Mouse (Mus musculus): ENCODE data around the gene Hist2h2ac.

Gene Hist2h2ac

GRCm38 (mm10) chr3:96220765-96221639 lies at the start of gene Hist2h2ac, which contains the start of gene Hist2h2be:
TSS of gene Hist2h2ac (minus strand) at chr3:96220880.
TSS of gene Hist2h2be (plus strand) at chr3:96221119.
- peak; percentile 89 to 94 for DNase-seq (ENCODE audit: low spot score in 2 of 2)

- peak; percentile 95 to 97 for DNase-seq (ENCODE audit: low spot score in 2 of 2)
Measured at GRCm38 (mm10) chr3:96269511-96270474, 49.1 kb upstream of the Hist2h2ac start, which contains the start of gene Hist2h2bb. TSS of gene Hist2h2bb (plus strand) at chr3:96269752.

GRCm38 (mm10) chr3:96268776-96269378 lies 48.2 kb upstream of the Hist2h2ac start:
- DNase-seq (ENCODE audit: low spot score in 2 of 2), result peak in 1 of 2 experiments; percentile 42

- DNase-seq (ENCODE audit: low spot score in 2 of 2), result peak in 1 of 2 experiments; percentile 85
Measured at GRCm38 (mm10) chr3:96268051-96268775, 47.5 kb upstream of the Hist2h2ac start, which contains the start of gene Hist2h3b. TSS of gene Hist2h3b (plus strand) at chr3:96268654.

GRCm38 (mm10) chr3:96267541-96267940 lies 46.9 kb upstream of the Hist2h2ac start:
- DNase-seq (ENCODE audit: low spot score in 2 of 2), result no peak

GRCm38 (mm10) chr3:96266132-96266710 lies 45.5 kb upstream of the Hist2h2ac start:
- DNase-seq (ENCODE audit: low spot score in 2 of 2), result no peak

GRCm38 (mm10) chr3:96264404-96264949 lies 43.8 kb upstream of the Hist2h2ac start:
- no peak for DNase-seq (ENCODE audit: low spot score in 2 of 2)

- DNase-seq (ENCODE audit: low spot score in 2 of 2), result no peak
Measured at GRCm38 (mm10) chr3:96263558-96264403, 43.1 kb upstream of the Hist2h2ac start.

GRCm38 (mm10) chr3:96262979-96263550 lies 42.4 kb upstream of the Hist2h2ac start, which contains the start of gene Hist2h4:
TSS of gene Hist2h4 (minus strand) at chr3:96263311.
- peak; percentile 96 to 99 for DNase-seq (ENCODE audit: low spot score in 2 of 2)

GRCm38 (mm10) chr3:96262216-96262875 lies 41.7 kb upstream of the Hist2h2ac start:
- peak in 1 of 2 experiments; percentile 90 for DNase-seq (ENCODE audit: low spot score in 2 of 2)

GRCm38 (mm10) chr3:96261623-96262022 lies 40.9 kb upstream of the Hist2h2ac start:
- no peak for DNase-seq (ENCODE audit: low spot score in 2 of 2)

- no peak for DNase-seq (ENCODE audit: low spot score in 2 of 2)
Measured at GRCm38 (mm10) chr3:96260220-96260619, 39.5 kb upstream of the Hist2h2ac start.

- DNase-seq (ENCODE audit: low spot score in 2 of 2), result no peak
Measured at GRCm38 (mm10) chr3:96257190-96257589, 36.5 kb upstream of the Hist2h2ac start.

- no peak for DNase-seq (ENCODE audit: low spot score in 2 of 2)
Measured at GRCm38 (mm10) chr3:96255926-96256593, 35.4 kb upstream of the Hist2h2ac start.

- no peak for DNase-seq (ENCODE audit: low spot score in 2 of 2)
Measured at GRCm38 (mm10) chr3:96254683-96255355, 34.1 kb upstream of the Hist2h2ac start.

GRCm38 (mm10) chr3:96251787-96252186 lies 31.1 kb upstream of the Hist2h2ac start:
- DNase-seq (ENCODE audit: low spot score in 2 of 2), result no peak

GRCm38 (mm10) chr3:96250890-96251289 lies 30.2 kb upstream of the Hist2h2ac start:
- DNase-seq (ENCODE audit: low spot score in 2 of 2), result no peak
